Mouse (Mus musculus) small intestine, adult 2 months (tissue): ENCODE measurements around the gene Wdr77.

ENCODE experiments used
- CTCF ChIP-seq: fragments of 200-500 bp; IDR thresholded peaks from 2 replicates; pipeline ENCODE4 v1.5.1; 2012; ENCODE audit warnings: low read depth, mild to moderate bottlenecking, control low read depth, inconsistent platforms, low read length, moderate library complexity, mixed read lengths; ENCODE audit not compliant: insufficient replicate concordance, insufficient read length; ENCODE audit errors: extremely low read depth
- POLR2A ChIP-seq: fragments of 200-500 bp; IDR thresholded peaks from 2 replicates; pipeline ENCODE4 v1.6.1; 2012; ENCODE audit warnings: low read depth, mild to moderate bottlenecking, control low read depth, inconsistent platforms, low read length, moderate library complexity

GRCm38 (mm10) chr3:105913839-105914681 lies 45.1 kb upstream of the Wdr77 start:
- no peak for TF ChIP-seq POLR2A
- no peak for TF ChIP-seq CTCF
